Mouse (Mus musculus) neural tube, embryonic 13.5 days (tissue): ENCODE data around the gene Wnt3. TPM values are rescaled to one million over a fixed set of nuclear protein-coding genes. Genes with fewer than 3 reads are reported as not detected.

ENCODE experiments used
- ATAC-seq: fragments of 200-750 bp; cut with Nextera tagmentation; 2 replicates; pipeline ENCODE4 v1.8.0; 2017; ENCODE audit warnings: low read depth, mild to moderate bottlenecking, moderate TSS enrichment, moderate library complexity
- H3K27ac ChIP-seq: fragments of 300-500 bp; sonication (generic); replicated peaks from 2 replicates; pipeline ENCODE4 v1.5.1; 2015; ENCODE audit warnings: moderate library complexity, mild to moderate bottlenecking, inconsistent platforms
- H3K27me3 ChIP-seq: fragments of 300-500 bp; sonication (generic); 2 replicates; pipeline ENCODE4 v1.6.1; 2015; ENCODE audit warnings: mild to moderate bottlenecking, inconsistent platforms
- H3K36me3 ChIP-seq: fragments of 300-500 bp; sonication (generic); 2 replicates; pipeline ENCODE4 v1.6.1; 2015; ENCODE audit warnings: mild to moderate bottlenecking, inconsistent platforms
- H3K4me1 ChIP-seq: fragments of 300-500 bp; sonication (generic); replicated peaks from 2 replicates; pipeline ENCODE4 v1.6.1; 2015; ENCODE audit warnings: inconsistent platforms
- H3K4me2 ChIP-seq: fragments of 300-500 bp; sonication (generic); 2 replicates; pipeline ENCODE4 v1.6.1; 2015; ENCODE audit warnings: inconsistent platforms, mild to moderate bottlenecking, moderate library complexity
- H3K4me3 ChIP-seq: fragments of 300-500 bp; sonication (generic); 2 replicates; pipeline ENCODE4 v1.5.1; 2015; ENCODE audit warnings: mild to moderate bottlenecking, inconsistent platforms
- H3K9ac ChIP-seq: fragments of 300-500 bp; sonication (generic); 2 replicates; pipeline ENCODE4 v1.6.1; 2015; ENCODE audit warnings: moderate library complexity, mild to moderate bottlenecking, inconsistent platforms
- H3K9me3 ChIP-seq: fragments of 300-500 bp; sonication (generic); 2 replicates; pipeline ENCODE4 v1.6.1; 2016; ENCODE audit warnings: inconsistent platforms
- WGBS: fragments of 180-500 bp; shearing (Covaris S2); methylation state at CpG from one replicate; pipeline ENCODE4 v1.1.7; 2015; 5-methylcytosine and 5-hydroxymethylcytosine counted together
- polyA plus RNA-seq: library from polyadenylated mRNA; unstranded; fragments of >200 nt; fragmentation: Nextera tagmentation; extraction: Ambion mirVana; gene quantifications from 2 replicates; pipeline ENCODE4 v1.2.1, GENCODE M21; 2015

Wnt3 gene
- 8.1 and 9.2 TPM in 2 replicates for polyA plus RNA-seq

- peaks cover 45% of the 10 kb centered on the region for H3K4me1 ChIP-seq
These were observed at the start of gene Wnt3 for GRCm38 (mm10) chr11:103773387-103774227. Gene Wnt3 (plus strand): TSS chr11:103774150.

GRCm38 (mm10) chr11:103724331-103724771 lies 49.6 kb upstream of the Wnt3 start:
- no peak overlapping the region for H3K27ac ChIP-seq
- no peaks in the 10 kb centered on the region for H3K9me3 ChIP-seq
- H3K36me3 ChIP-seq, result no peaks in the 10 kb centered on the region
- no peaks in the 10 kb centered on the region for H3K27me3 ChIP-seq
- no peak overlapping the region for H3K9ac ChIP-seq
- no peak overlapping the region for H3K4me2 ChIP-seq
- ATAC-seq, result no peak
- WGBS, result 80% methylated on average over 11 of the region's 11 CpGs
- H3K4me3 ChIP-seq, result no peak overlapping the region
- H3K4me1 ChIP-seq, result peaks cover 14% of the 10 kb centered on the region

More at GRCm38 (mm10) chr11:103773387-103774227, at the start of gene Wnt3:
- no peak within 1 kb of the TSS for H3K27ac ChIP-seq
- WGBS, result under 1% methylated on average over 60 of the region's 60 CpGs
- no peaks in the 10 kb centered on the region for H3K9me3 ChIP-seq
- no peaks in the 10 kb centered on the region for H3K36me3 ChIP-seq
- peak within 1 kb of the TSS; percentile 69 for H3K4me2 ChIP-seq
- peak within 1 kb of the TSS; percentile 42 for H3K4me3 ChIP-seq
- peak within 1 kb of the TSS; percentile 66 for H3K9ac ChIP-seq
- peak; percentile 34; the same call in 1 of the 2 replicates for ATAC-seq
- H3K27me3 ChIP-seq, result peaks cover 81% of the 10 kb centered on the region

GRCm38 (mm10) chr11:103729282-103729985 lies 44.5 kb upstream of the Wnt3 start:
- WGBS, result 82% methylated on average over 9 of the region's 9 CpGs
- Histone ChIP-seq H3K9me3 (no peaks in the 10 kb centered on the region), H3K4me3 (no peak overlapping the region), H3K9ac (no peak overlapping the region), H3K27ac (no peak overlapping the region), H3K36me3 (no peaks in the 10 kb centered on the region), H3K4me1 (no peaks in the 10 kb centered on the region), H3K27me3 (peaks cover 10% of the 10 kb centered on the region; the same call in 1 of the 2 replicates), H3K4me2 (no peak overlapping the region)
- no peak for ATAC-seq

- no peaks in the 10 kb centered on the region for H3K4me1 ChIP-seq
- no peak for ATAC-seq
- no peak overlapping the region for H3K4me2 ChIP-seq
- no peak overlapping the region for H3K4me3 ChIP-seq
- no peak overlapping the region for H3K27ac ChIP-seq
- H3K9ac ChIP-seq, result no peak overlapping the region
- H3K36me3 ChIP-seq, result no peaks in the 10 kb centered on the region
- peaks cover 14% of the 10 kb centered on the region for H3K27me3 ChIP-seq
- WGBS, result 86% methylated on average over 9 of the region's 9 CpGs
- H3K9me3 ChIP-seq, result no peaks in the 10 kb centered on the region
These were observed 42.4 kb upstream of the Wnt3 start for GRCm38 (mm10) chr11:103731594-103731993.

- no peak for ATAC-seq
- 86% methylated on average over 7 of the region's 7 CpGs for WGBS
- Histone ChIP-seq H3K27me3 (peaks cover 14% of the 10 kb centered on the region), H3K4me2 (no peak overlapping the region), H3K9ac (no peak overlapping the region), H3K36me3 (no peaks in the 10 kb centered on the region), H3K9me3 (no peaks in the 10 kb centered on the region), H3K27ac (no peak overlapping the region), H3K4me1 (no peaks in the 10 kb centered on the region), H3K4me3 (no peak overlapping the region)
These were observed 41.6 kb upstream of the Wnt3 start for GRCm38 (mm10) chr11:103732306-103732705.

GRCm38 (mm10) chr11:103733069-103733468 lies 40.9 kb upstream of the Wnt3 start:
- H3K4me1 ChIP-seq, result no peaks in the 10 kb centered on the region
- H3K4me3 ChIP-seq, result no peak overlapping the region
- no peaks in the 10 kb centered on the region for H3K9me3 ChIP-seq
- H3K9ac ChIP-seq, result no peak overlapping the region
- H3K27ac ChIP-seq, result no peak overlapping the region
- WGBS, result 66% methylated on average over 4 of the region's 4 CpGs
- no peak for ATAC-seq
- no peak overlapping the region for H3K4me2 ChIP-seq
- H3K27me3 ChIP-seq, result peaks cover 14% of the 10 kb centered on the region
- H3K36me3 ChIP-seq, result no peaks in the 10 kb centered on the region

- no peak overlapping the region for H3K4me2 ChIP-seq
- no peak overlapping the region for H3K4me3 ChIP-seq
- peaks cover 14% of the 10 kb centered on the region for H3K27me3 ChIP-seq
- H3K9me3 ChIP-seq, result no peaks in the 10 kb centered on the region
- no peak for ATAC-seq
- no peaks in the 10 kb centered on the region for H3K36me3 ChIP-seq
- WGBS, result 97% methylated on average over 2 of the region's 2 CpGs
- H3K9ac ChIP-seq, result no peak overlapping the region
- H3K4me1 ChIP-seq, result no peaks in the 10 kb centered on the region
- no peak overlapping the region for H3K27ac ChIP-seq
These were observed 40.0 kb upstream of the Wnt3 start for GRCm38 (mm10) chr11:103733961-103734360.

GRCm38 (mm10) chr11:103734411-103735045 lies 39.4 kb upstream of the Wnt3 start:
- ATAC-seq, result no peak
- 77% methylated on average over 5 of the region's 5 CpGs for WGBS
- no peaks in the 10 kb centered on the region for H3K4me1 ChIP-seq

GRCm38 (mm10) chr11:103735046-103735781 lies 38.7 kb upstream of the Wnt3 start:
- Histone ChIP-seq H3K9ac (no peak overlapping the region), H3K27me3 (peaks cover 14% of the 10 kb centered on the region)

More at GRCm38 (mm10) chr11:103734411-103735045, 39.4 kb upstream of the Wnt3 start:
- Histone ChIP-seq H3K36me3 (no peaks in the 10 kb centered on the region), H3K27me3 (peaks cover 14% of the 10 kb centered on the region), H3K9ac (no peak overlapping the region), H3K27ac (no peak overlapping the region), H3K4me2 (no peak overlapping the region), H3K4me3 (no peak overlapping the region), H3K9me3 (no peaks in the 10 kb centered on the region)

GRCm38 (mm10) chr11:103749306-103750089 lies 24.5 kb upstream of the Wnt3 start, which contains the start of gene Wnt9b:
Gene Wnt9b (minus strand): TSS chr11:103749821.
- Histone ChIP-seq H3K9me3 (no peaks in the 10 kb centered on the region), H3K27me3 (peaks cover 86% of the 10 kb centered on the region), H3K36me3 (no peaks in the 10 kb centered on the region), H3K4me1 (peaks cover 15% of the 10 kb centered on the region), H3K4me3 (peak within 1 kb of the TSS; percentile 43), H3K4me2 (peak within 1 kb of the TSS; percentile 77), H3K27ac (no peak within 1 kb of the TSS), H3K9ac (peak within 1 kb of the TSS; percentile 65)
- peak; percentile 47 for ATAC-seq
- under 1% methylated on average over 50 of the region's 68 CpGs for WGBS

More at GRCm38 (mm10) chr11:103735046-103735781, 38.7 kb upstream of the Wnt3 start:
- H3K27ac ChIP-seq, result no peak overlapping the region
- ATAC-seq, result no peak
- no peaks in the 10 kb centered on the region for H3K36me3 ChIP-seq
- no peaks in the 10 kb centered on the region for H3K9me3 ChIP-seq
- H3K4me3 ChIP-seq, result no peak overlapping the region
- WGBS, result 74% methylated on average over 19 of the region's 19 CpGs
- no peaks in the 10 kb centered on the region for H3K4me1 ChIP-seq
- no peak overlapping the region for H3K4me2 ChIP-seq

- no peak overlapping the region for H3K27ac ChIP-seq
- no peak overlapping the region for H3K4me3 ChIP-seq
- no peaks in the 10 kb centered on the region for H3K9me3 ChIP-seq
- H3K36me3 ChIP-seq, result no peaks in the 10 kb centered on the region
- H3K9ac ChIP-seq, result no peak overlapping the region
- peaks cover 86% of the 10 kb centered on the region for H3K27me3 ChIP-seq
- WGBS, result 58% methylated on average over 3 of the region's 3 CpGs
- H3K4me1 ChIP-seq, result peaks cover 15% of the 10 kb centered on the region
- no peak overlapping the region for H3K4me2 ChIP-seq
- no peak for ATAC-seq
These were observed 23.3 kb upstream of the Wnt3 start for GRCm38 (mm10) chr11:103750612-103751011.
